Comparison of ENCODE assay signal across 8 mouse cellular contexts in the genomic region with DNA sequence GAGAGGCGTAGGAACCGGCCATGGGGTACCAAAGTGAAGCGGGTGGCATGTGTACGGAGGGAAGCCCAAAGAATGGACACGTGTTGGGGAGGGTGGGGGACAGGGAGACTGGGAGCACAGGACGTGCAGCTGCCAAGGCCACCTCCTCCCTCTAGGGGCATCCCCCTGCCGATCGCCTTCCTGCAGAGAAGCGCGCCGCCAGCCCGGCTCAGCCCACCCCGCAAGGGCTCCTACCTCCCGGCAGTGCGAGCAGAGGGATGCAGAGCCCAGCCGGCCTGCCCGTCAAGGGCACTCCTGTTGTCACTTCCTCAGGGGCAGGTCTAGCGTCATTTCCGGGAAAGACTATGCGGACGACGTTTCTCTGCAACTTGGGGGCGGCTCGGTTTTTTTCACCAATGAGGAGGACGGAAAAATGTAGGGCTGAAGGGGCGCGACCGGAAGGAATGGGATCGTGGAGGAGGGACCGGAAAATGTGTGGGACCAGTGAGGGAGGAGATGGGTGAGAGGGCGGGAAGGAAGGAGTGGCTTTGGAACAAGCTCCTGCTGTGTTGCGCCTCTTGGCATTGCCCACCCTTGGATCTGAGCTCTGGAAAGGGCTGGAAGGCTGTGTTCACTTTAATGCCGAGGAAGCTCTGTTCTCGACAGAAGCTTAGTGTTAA. TPM values are rescaled to one million over a fixed set of nuclear protein-coding genes. Genes with fewer than 3 reads are reported as not detected.
DNase-seq lines count a peak whose midpoint lies in the region; ATAC-seq lines count a peak whose summit lies in the region.

A gene (minus strand): TSS at position 334 of the 659 bp plus-strand sequence.

- H3K4me1 ChIP-seq in hindbrain, embryonic 15.5 days (replicated peaks), result peaks cover 31% of the 10 kb centered on the region

- peak; percentile 98 for DNase-seq in T-cell, adult 2 months (ENCODE audit: low spot score)
- DNase-seq in cerebellum, postnatal 36 days, result peak; percentile 93
- peak; percentile 98 for DNase-seq in frontal cortex, postnatal 36 days (ENCODE audit: low spot score in 2 of 2)
- DNase-seq in left cerebral cortex, adult 11 months (ENCODE audit: low spot score), result peak; percentile 98
- DNase-seq in lung, postnatal 4 days, result peak; percentile 97 to 98
- DNase-seq in retina, postnatal 7 days (ENCODE audit: low read depth, low spot score), result peak; percentile 99
- peak; percentile 77 for DNase-seq in urinary bladder, adult 2 months (ENCODE audit: low spot score)

- H3K27me3 ChIP-seq in hindbrain, embryonic 15.5 days, result no peaks in the 10 kb centered on the region

- peak within 1 kb of the TSS; percentile 95 for H3K4me3 ChIP-seq in hindbrain, embryonic 15.5 days

- H3K27ac ChIP-seq in hindbrain, embryonic 15.5 days (replicated peaks), result peak within 1 kb of the TSS; percentile 99

- H3K4me2 ChIP-seq in hindbrain, embryonic 15.5 days, result peak within 1 kb of the TSS; percentile 86

- H3K36me3 ChIP-seq in hindbrain, embryonic 15.5 days, result peaks cover 21% of the 10 kb centered on the region

- WGBS in hindbrain, embryonic 15.5 days, result 0% methylated on average over 34 of the region's 34 CpGs

- H3K9ac ChIP-seq in hindbrain, embryonic 15.5 days, result peak within 1 kb of the TSS; percentile 86

- peak; percentile 97 for ATAC-seq in hindbrain, embryonic 15.5 days (ENCODE audit: low FRiP score, low read depth)

- H3K9me3 ChIP-seq in hindbrain, embryonic 15.5 days, result no peaks in the 10 kb centered on the region

RNA-seq across cellular contexts. Expression of the gene that starts here (rescaled TPM):
- polyA plus RNA-seq in hindbrain, embryonic 15.5 days (2015; fragmentation: Nextera tagmentation; extraction: Ambion mirVana), result 211 and 212 TPM in 2 replicates
- polyA plus RNA-seq in urinary bladder, adult 2 months (2012; rRNA removed), result 147 and 157 TPM in 2 replicates

Comparison
In these comparisons a context has a peak if more than half of its experiments do, and no peak if none do; other contexts are left out.
1. Peak in every context shown above with its lines: DNase-seq, ATAC-seq, H3K4me3 ChIP-seq and H3K27ac ChIP-seq.